Mouse (Mus musculus) cerebellum, adult (tissue): ENCODE results near the gene Chn1.

Source experiments
- ATAC-seq: cut with Nextera tagmentation; 2 replicates; pipeline ENCODE4 v1.9.2; 2017; ENCODE audit warnings: mild to moderate bottlenecking, moderate library complexity, mixed read lengths; ENCODE audit not compliant: insufficient number of reproducible peaks, low FRiP score, low TSS enrichment

The Chn1 gene

DNA sequence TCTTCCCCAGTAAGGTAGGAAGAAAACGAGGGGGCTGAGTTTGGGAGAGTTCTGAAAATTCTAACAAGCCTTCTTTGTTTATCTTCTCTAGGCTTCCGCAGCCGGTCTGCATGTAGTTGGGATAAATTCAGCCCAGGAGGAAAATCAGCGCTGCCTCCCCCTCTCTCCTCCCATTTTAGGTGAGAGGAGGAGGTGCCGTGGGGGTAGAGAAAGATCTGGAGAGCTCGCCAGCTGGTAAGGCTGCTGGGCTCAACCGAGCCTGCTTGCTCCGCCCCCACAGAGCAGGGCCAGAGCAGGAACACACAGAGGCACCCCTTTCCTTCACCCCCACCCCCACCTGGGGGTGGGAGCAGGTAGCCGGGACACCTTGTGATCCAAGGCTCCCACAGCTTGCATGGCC, 178.4 kb downstream of the Chn1 start:
- 0 out of 2 replicates have a peak, but pooled peaks have one; percentile 12 for ATAC-seq

DNA sequence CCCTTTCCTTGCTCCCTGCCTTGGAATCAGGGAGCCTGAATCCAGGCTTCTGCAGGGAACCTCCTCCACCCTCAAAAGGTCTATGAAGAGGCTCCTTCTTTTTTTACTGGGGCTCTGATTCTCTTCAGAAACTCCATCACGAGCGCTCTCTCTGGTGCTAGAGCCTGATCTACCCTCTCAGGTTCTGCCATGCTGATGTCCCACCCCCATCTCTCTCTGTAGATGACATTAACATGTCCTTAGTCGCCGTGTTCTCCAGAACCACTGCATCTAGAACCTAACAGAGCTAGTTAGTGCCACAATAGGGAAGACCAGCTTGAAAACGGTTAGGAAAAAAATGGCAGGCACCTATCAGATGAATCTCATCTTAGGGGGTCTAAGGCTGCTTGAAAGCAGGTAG, 178.8 kb downstream of the Chn1 start:
- ATAC-seq = no peak

- no peak for ATAC-seq
These were observed 182.1 kb downstream of the Chn1 start for GRCm38 (mm10) chr2:73593101-73593439.

- ATAC-seq = no peak
These were observed 182.7 kb downstream of the Chn1 start for GRCm38 (mm10) chr2:73592231-73593100.

DNA sequence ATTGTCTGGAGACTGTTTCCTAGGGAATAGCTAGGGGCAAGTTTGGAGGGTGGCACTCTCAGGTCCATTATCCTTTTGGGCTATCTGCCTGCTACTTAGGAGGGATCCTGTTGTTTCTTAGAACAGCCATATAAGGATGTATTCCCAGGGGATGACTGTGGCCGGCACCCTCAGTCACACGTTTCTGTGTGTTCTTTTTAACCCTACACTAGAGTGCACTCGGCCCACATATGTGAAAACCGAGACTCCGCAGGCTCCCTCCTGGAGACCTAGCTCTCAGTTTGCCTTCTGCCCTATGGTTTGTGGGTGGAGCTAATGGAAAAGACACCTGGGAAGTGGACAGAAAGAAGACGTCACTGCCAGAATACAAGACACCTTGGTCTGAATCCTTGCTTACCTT, 183.9 kb downstream of the Chn1 start:
- ATAC-seq = no peak

DNA sequence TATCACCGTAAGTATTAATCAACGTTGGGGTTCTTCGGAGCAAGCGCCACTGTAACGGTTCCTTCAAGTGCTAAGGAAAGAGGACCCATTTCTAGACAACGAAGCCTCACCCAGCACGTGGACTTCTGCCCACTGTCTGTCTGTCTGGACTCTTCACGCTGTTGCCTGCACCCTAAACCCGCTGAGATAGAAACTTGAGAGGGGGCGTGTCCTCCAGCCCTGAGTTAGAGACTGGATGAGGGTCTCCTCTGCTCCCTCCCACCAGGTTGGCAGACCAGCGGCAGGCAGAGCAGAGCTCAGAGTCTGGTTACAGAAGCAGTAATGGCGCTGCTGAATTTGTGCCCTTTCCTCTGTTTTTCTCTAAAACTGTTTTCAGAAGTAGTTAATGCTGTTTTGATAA, 185.0 kb downstream of the Chn1 start:
- ATAC-seq = no peak

DNA sequence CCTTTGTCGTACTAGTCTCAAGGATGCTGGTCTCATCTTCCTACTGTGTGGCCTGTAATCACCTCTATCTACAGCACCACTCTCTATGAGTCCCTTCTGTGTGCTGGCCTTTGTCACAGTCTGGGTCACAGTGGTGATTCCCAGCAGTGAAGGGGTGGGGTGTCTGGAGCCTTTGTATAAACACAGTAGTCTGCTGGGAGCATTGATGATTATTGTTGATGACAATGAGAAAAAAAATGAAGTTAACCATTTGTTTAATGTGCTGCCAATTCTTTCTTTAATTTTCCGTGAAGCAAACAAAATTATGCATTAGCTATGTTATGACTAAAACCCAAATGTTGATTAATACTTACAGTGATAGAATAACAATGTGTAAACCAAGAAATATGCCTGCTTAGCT, 186.2 kb downstream of the Chn1 start:
- no peak for ATAC-seq

DNA sequence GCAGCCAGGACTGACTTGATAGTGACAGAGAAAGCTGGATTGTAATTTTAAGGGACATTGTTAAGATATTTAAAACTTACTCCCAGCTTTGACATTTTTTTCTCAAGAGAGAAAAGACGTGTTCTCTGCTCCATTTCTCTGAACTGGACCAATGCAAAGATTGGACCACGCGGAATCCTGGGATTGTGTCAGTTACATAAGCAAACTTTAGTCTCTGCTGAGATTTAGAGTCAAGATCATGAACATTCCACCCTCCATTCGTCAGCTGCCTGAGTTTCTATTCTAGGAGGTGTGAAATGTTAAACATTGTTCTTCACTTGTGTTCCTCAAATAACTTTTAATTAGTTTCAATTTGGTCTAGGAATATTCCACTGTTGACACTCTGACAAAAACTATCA, 188.0 kb downstream of the Chn1 start:
- ATAC-seq = no peak

DNA sequence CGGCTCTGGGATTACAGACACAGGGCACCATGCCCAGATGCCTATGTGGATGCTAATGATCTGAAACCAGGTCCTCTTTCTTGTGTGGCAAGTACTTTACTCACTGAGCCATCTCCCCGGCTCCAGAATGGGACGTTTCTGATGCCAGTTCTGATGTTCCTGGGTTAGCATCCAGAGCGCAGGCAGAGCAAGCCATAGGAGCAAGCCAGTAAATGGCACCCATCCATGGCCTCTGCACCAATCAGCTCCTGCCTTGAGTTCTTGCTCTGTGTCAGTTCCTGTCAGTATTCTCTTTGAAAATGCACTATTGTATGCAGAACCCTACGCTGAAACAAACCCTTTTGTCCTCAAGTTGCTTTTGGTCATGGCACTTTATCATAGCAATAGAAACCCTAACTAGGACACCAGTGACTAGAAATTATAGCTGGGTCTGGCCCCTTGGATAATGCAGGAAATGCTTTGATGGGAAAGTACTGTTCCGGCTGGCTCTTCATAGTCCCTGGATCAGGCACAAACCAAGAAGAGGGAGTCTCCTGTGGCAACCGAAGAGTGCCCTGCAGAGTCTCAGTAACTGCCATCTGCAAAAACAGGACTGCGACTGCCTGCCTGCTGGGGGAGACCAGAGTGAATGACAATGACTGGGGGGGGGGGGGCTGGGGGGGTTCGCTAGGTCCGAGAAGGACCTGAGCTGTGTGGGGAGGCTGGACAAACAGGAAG, 188.6 kb downstream of the Chn1 start:
- no peak for ATAC-seq

DNA sequence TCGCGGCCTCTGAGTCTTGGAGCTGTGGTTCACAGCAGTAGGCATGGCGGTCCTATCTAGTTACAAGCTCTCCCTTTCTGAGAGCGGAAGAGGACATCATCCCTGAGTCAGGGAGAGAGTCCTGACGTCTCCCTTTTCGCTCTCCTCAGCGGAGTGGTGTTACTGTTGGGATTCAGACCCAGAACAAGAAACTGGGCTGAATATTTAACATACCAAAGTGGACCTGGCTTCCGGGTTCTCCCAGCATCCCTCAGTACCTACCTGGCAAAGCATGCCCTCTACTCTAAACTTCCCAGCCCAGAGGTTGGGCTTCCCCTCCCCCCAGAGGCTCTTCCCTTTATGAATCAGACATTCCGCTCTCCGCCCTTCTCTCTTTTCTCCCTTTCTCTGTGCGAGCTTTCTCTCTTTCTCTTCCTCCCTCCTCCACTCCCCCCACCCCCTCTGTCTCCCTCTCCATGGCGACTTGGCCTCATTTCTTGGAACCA, 189.8 kb downstream of the Chn1 start:
- ATAC-seq = peak; percentile 46

DNA sequence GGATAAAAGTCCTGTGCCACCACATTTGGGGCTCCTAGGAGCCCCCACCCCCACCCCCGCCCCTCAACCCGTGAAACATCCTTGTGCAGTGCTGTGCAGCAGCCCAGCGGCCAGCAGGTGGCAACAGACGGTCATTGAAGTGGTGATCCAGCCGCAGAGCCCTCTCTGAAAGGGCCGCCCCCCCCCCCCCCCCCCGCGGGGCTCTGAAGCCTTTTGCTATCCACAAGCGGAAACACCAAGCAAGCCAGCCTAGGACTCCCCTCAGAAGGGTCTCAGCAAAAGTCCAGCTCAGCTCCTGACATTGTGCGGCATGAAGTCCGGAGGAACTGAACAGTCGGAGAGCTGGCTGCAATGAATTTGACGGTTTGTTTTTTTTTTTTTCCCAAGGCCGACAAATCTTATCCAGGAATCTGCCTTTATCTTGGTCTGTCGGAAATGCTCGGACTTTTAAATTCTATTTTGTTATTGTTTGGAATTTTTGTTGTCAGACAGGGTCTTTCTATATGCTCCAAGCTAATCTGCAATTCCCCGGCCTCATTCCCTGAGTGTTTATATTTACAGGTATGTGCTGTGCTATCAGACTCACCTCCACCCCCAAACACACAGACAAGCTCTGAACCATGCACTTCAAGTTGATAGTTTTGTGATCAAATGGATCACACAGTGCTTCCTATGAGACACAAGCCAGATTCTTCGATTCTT, 190.3 kb downstream of the Chn1 start:
- ATAC-seq = peak; percentile 43

DNA sequence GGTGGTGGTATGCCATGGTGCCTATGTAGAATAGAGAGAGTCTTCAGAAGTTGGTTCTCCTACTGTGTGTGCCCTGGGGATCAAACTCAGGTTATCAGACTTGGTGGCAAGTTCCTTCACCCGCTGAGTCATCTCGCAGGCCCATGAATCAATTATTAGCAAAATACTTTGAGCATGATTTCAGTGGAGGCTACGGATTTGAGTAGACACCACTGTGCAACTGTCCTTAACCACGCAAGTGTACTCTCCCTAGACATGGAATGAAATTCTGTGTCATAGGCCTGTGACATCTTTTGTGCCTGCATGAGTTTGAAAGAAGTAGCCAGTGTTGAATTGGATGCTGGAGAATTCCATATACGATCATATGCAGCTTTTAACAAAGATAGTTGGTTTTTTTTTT, 194.4 kb downstream of the Chn1 start:
- ATAC-seq = no peak

DNA sequence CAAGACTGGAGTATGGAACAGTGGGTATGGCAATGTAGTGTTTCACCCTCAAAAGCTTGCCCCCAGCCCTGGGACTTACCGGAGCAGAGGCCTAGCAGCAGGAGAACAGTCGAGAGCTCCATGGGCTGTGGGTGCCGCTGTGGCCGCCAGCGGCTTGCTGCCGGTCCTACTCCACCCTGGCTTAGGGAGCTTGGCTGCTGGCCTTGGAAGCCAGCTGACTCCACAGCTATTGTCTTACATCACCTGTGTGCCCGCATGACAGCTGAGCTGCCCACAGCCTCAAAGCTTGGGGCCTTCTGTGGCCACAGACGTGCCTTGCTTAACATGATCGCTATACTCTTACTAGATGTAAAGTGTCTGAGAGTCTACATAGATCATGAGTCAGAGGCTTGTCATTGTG, 195.0 kb downstream of the Chn1 start, which contains the start of gene Chrna1:
Chrna1 (minus strand) TSS at position 173 of the 400 bp plus-strand sequence.
- ATAC-seq = no peak

DNA sequence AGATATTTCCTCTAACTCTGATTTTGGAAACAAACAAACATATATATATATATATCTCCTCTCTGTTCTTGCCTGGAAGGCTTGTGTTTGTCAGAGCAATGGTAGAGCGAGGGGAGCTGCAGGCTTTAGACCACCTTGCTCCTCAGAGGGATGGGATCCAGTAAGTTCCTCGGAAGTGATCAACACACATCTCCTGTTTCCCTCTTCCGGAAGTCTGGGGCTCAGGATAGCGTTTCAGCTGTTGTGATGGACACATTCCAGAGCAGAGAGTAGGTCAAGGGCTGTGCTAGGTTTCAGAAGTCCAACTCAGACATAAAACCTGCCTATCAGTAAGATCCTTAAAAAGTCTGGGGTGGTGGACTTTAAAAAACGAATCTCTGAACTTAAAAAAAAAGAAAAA, 196.0 kb downstream of the Chn1 start:
- ATAC-seq = no peak

DNA sequence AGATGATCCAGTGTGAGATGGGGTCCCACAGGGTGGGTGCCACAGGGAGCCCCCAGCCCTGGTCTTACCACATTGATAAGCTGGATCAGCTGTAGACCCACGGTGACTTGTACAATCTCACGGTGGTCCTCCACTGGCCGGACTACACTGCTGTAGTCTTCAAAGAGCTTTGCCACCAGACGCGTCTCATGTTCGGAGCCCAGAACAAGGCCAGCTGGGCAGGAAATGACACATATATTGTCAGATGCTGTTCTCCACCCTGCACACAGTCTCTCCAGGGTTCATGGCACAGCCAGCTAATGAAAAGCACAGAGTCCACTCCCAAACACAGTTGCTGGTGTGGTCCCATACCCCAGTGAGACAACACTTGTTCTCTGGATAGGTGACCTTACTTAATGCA, 200.7 kb downstream of the Chn1 start:
- no peak for ATAC-seq

GRCm38 (mm10) chr2:73573556-73573955, 201.6 kb downstream of the Chn1 start:
- no peak for ATAC-seq

GRCm38 (mm10) chr2:73572539-73573372, 202.4 kb downstream of the Chn1 start:
- peak; percentile 82 for ATAC-seq

- ATAC-seq = no peak
These were observed 203.2 kb downstream of the Chn1 start for GRCm38 (mm10) chr2:73571901-73572300.

DNA sequence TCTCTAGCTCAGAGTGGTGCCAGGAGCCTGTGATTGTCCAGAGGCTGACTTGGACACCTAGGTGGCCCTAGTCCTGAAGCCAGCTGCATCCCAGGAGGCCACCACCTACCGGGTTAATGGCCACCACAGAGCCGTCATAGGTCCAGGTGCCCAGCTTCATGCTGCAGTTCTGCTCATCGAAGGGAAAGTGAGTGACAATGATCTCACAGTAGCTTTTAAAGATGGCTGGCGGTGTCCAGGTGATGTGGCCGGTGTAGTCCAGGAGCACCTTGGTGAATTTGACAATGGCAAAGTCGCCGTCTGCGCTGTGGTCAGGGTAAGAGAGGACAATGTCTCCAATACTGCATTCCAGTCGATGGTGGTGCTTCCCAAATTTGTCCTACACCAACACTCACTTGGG, 203.8 kb downstream of the Chn1 start:
- no peak for ATAC-seq

DNA sequence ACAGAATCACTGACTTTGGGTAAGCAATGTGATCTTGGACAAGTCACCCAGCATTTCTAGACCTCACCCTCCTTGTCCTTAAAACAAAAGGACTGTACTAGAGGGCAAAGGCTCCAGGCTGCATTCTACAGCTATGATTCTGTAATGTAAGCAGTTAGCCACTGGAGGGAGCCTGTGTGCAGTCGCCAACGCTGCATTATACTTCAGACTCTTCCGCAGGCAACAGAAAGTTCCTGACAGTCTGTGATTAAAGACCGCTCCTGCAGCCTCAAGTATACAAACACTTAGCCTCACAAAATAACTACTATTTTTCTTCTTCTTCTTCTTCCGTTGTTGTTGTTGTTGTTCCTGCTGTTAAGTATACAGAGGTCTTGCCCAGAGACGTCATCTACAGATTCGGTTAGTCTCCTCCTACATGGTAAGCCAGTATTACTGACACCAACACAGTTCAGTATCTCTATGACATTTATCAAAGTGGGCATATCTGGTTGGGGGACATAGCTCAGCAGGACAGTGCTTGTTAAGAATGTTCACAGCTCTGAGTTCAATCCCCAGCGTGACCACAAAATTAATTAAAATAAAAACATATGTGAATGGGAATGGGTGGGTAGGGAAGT, 208.0 kb downstream of the Chn1 start:
- peak; percentile 72; the same call in 1 of the 2 replicates for ATAC-seq
